Mouse (Mus musculus) lung, embryonic 14.5 days (tissue): ENCODE data around the gene Terb1. TPM values are rescaled to one million over a fixed set of nuclear protein-coding genes. Genes with fewer than 3 reads are reported as not detected.

Experiments
- ATAC-seq: fragments of 200-750 bp; cut with Nextera tagmentation; 2 replicates; pipeline ENCODE4 v1.8.0; 2017; ENCODE audit warnings: mild to moderate bottlenecking, moderate TSS enrichment, moderate library complexity; ENCODE audit not compliant: insufficient read depth
- DNase-seq: peaks from one replicate; pipeline ENCODE4 v3.0.0-alpha.2; 2015
- H3K27ac ChIP-seq: fragments of 300-500 bp; sonication (generic); 2 replicates; pipeline ENCODE4 v1.5.1; 2014; ENCODE audit warnings: low read depth, mild to moderate bottlenecking, moderate library complexity
- H3K27me3 ChIP-seq: fragments of 300-500 bp; sonication (generic); 2 replicates; pipeline ENCODE4 v1.6.1; 2014; ENCODE audit warnings: low read length, control low read depth; ENCODE audit not compliant: insufficient read depth
- H3K36me3 ChIP-seq: fragments of 300-500 bp; sonication (generic); 2 replicates; pipeline ENCODE4 v1.6.1; 2014; ENCODE audit warnings: control low read depth; ENCODE audit not compliant: insufficient read depth
- H3K4me1 ChIP-seq: fragments of 300-500 bp; sonication (generic); 2 replicates; pipeline ENCODE4 v1.6.1; 2014; ENCODE audit warnings: antibody characterized with exemption, control low read depth; ENCODE audit not compliant: insufficient read depth
- H3K4me2 ChIP-seq: fragments of 300-500 bp; sonication (generic); 2 replicates; pipeline ENCODE4 v1.6.1; 2014; ENCODE audit warnings: mild to moderate bottlenecking
- H3K4me3 ChIP-seq: fragments of 300-500 bp; sonication (generic); 2 replicates; pipeline ENCODE4 v1.5.1; 2014; ENCODE audit warnings: low read depth, low read length
- H3K9ac ChIP-seq: fragments of 300-500 bp; sonication (generic); 2 replicates; pipeline ENCODE4 v1.6.1; 2014
- H3K9me3 ChIP-seq: fragments of 300-500 bp; sonication (generic); 2 replicates; pipeline ENCODE4 v1.6.1; 2016; ENCODE audit warnings: low read depth, low read length, control low read depth
- CTCF ChIP-seq: IDR thresholded peaks from 2 replicates; pipeline ENCODE4 v1.5.1; 2016; ENCODE audit warnings: antibody characterized with exemption, low read depth
- WGBS: fragments of 180-500 bp; shearing (Covaris S2); extraction: QIAGEN DNeasy Blood & Tissue Kit; methylation state at CpG from one replicate; pipeline ENCODE4 v1.1.7; 2014; 5-methylcytosine and 5-hydroxymethylcytosine counted together
- polyA plus RNA-seq: library from polyadenylated mRNA; unstranded; fragments of >200 nt; fragmentation: Nextera tagmentation; extraction: Ambion mirVana; gene quantifications from 2 replicates; pipeline ENCODE4 v1.2.1, GENCODE M21; 2014

Terb1 gene
- polyA plus RNA-seq, 1 experiment from 2014 or later: 0.14 TPM

DNA sequence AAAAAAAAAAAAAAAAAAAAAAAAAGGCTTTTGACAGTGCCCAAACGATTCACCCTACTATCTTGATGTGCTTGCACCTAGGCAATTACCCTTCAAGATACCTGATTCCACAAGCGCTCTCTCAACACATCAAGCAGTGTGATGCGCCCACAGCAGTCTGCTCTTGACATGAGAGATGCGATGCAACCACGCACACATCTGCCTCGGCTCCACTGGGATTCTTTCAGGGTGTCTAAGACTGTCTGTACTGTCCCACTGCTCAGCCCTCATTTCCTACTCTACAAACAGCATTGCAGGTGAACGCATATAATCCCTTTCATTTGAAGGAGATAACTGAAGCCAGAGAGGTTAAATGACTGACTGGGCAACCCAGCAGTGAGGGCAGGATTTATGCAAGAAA, 68.1 kb downstream of the Terb1 start:
- Histone ChIP-seq H3K4me3 (peak overlapping the region; percentile 88), H3K9ac (peak overlapping the region; percentile 92), H3K36me3 (peaks cover 42% of the 10 kb centered on the region), H3K4me2 (peak overlapping the region; percentile 82), H3K4me1 (peaks cover 5% of the 10 kb centered on the region), H3K27ac (no peak overlapping the region), H3K9me3 (no peaks in the 10 kb centered on the region), H3K27me3 (no peaks in the 10 kb centered on the region)
- no peak for ATAC-seq
- 57% methylated on average over 7 of the region's 7 CpGs for WGBS
- no peak for DNase-seq
- TF ChIP-seq CTCF: no peak

DNA sequence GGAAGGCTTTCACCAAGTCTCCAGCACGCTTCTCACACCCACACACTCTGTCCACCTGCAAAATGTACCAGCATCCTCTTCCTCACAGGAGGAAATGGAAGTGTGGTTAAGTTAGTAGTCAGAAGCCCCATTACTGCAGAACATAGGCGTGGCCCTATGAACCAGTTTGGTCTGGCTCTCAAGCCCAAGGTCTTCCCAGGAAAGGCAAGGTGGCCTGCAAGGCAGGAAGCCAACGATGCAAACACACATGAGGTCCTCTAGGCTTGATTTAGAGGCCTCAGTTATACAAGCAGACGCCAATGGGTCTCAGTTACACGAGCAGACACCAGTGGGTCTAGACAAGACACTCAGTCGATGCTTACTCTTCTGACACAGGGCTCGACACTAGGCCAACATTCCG, 70.2 kb downstream of the Terb1 start:
- Histone ChIP-seq H3K4me1 (peaks cover 8% of the 10 kb centered on the region), H3K27me3 (no peaks in the 10 kb centered on the region), H3K9me3 (no peaks in the 10 kb centered on the region), H3K4me3 (no peak overlapping the region), H3K27ac (no peak overlapping the region), H3K4me2 (no peak overlapping the region), H3K9ac (no peak overlapping the region), H3K36me3 (peaks cover 61% of the 10 kb centered on the region)
- TF ChIP-seq CTCF: no peak
- WGBS: 92% methylated on average over 8 of the region's 8 CpGs
- ATAC-seq (no peak), DNase-seq (no peak)

DNA sequence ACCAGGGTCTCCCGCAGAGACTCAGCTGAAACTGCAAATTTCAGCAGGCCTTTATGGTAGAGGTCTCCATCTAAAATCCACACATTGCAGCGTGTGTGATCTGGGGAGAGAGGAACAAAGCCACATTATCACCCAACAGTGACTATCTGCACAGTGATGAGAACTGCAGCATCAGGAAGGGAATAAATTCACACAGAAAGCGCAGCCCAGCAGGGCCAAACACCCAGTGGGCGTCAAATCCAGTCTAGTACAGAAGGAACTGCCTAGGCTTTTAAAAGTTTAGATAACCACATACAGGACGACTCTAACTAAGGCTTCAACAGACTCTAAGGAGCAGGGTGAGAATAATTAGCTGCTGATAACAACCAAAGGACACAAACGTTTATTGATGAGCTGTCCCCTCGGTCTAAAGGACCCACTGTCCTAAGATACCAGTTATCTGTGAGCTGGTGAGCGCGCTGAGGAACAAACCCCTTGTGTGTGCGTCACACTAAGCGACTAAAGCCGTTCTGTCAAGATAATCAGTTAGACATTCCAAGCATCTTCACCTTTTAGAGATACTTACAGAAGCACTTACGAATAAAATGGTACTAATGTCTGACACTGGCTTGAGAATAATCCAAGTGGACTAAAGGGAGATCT, 72.1 kb downstream of the Terb1 start:
- Histone ChIP-seq H3K9ac (no peak overlapping the region), H3K27ac (no peak overlapping the region), H3K4me3 (no peak overlapping the region), H3K36me3 (peaks cover 80% of the 10 kb centered on the region), H3K4me2 (no peak overlapping the region), H3K9me3 (no peaks in the 10 kb centered on the region), H3K27me3 (no peaks in the 10 kb centered on the region), H3K4me1 (peaks cover 8% of the 10 kb centered on the region)
- no peak for DNase-seq
- no peak for TF ChIP-seq CTCF
- 84% methylated on average over 13 of the region's 13 CpGs for WGBS
- no peak for ATAC-seq

GRCm38 (mm10) chr8:104436591-104436990, 73.1 kb downstream of the Terb1 start:
- DNase-seq (no peak), ATAC-seq (no peak)
- Histone ChIP-seq H3K36me3 (peaks cover 89% of the 10 kb centered on the region), H3K4me3 (no peak overlapping the region), H3K27me3 (no peaks in the 10 kb centered on the region), H3K9me3 (no peaks in the 10 kb centered on the region), H3K9ac (no peak overlapping the region), H3K27ac (peak overlapping the region; percentile 82), H3K4me1 (peaks cover 8% of the 10 kb centered on the region), H3K4me2 (no peak overlapping the region)
- WGBS: 85% methylated on average over 4 of the region's 4 CpGs
- no peak for TF ChIP-seq CTCF

GRCm38 (mm10) chr8:104436038-104436437, 73.7 kb downstream of the Terb1 start:
- peaks cover 94% of the 10 kb centered on the region for H3K36me3 ChIP-seq
- H3K4me2 ChIP-seq: no peak overlapping the region
- peak; percentile 96 for ATAC-seq
- peak; percentile 97 for DNase-seq
- WGBS: 32% methylated on average over 12 of the region's 12 CpGs
- H3K4me1 ChIP-seq: peaks cover 4% of the 10 kb centered on the region
- no peak overlapping the region for H3K4me3 ChIP-seq
- H3K9me3 ChIP-seq: no peaks in the 10 kb centered on the region
- peak overlapping the region; percentile 82 for H3K27ac ChIP-seq
- TF ChIP-seq CTCF: no peak
- no peak overlapping the region for H3K9ac ChIP-seq
- no peaks in the 10 kb centered on the region for H3K27me3 ChIP-seq

GRCm38 (mm10) chr8:104434826-104435354, 74.8 kb downstream of the Terb1 start:
- 85% methylated on average over 18 of the region's 18 CpGs for WGBS
- Histone ChIP-seq H3K9ac (no peak overlapping the region), H3K27me3 (no peaks in the 10 kb centered on the region), H3K4me1 (peaks cover 4% of the 10 kb centered on the region; the same call in 1 of the 2 replicates), H3K4me2 (no peak overlapping the region), H3K27ac (no peak overlapping the region), H3K36me3 (peaks cover 94% of the 10 kb centered on the region), H3K9me3 (no peaks in the 10 kb centered on the region), H3K4me3 (no peak overlapping the region)
- no peak for DNase-seq
- no peak for ATAC-seq
- TF ChIP-seq CTCF: 0 out of 2 replicates have a peak, but pooled peaks have one; percentile 14

GRCm38 (mm10) chr8:104434275-104434674, 75.4 kb downstream of the Terb1 start:
- 75% methylated on average over 4 of the region's 4 CpGs for WGBS

More at GRCm38 (mm10) chr8:104434275-104434674, 75.4 kb downstream of the Terb1 start:
- no peaks in the 10 kb centered on the region for H3K9me3 ChIP-seq
- 0 out of 2 replicates have a peak, but pooled peaks have one; percentile 11 for TF ChIP-seq CTCF
- H3K27ac ChIP-seq: no peak overlapping the region
- no peak overlapping the region for H3K4me3 ChIP-seq
- H3K4me2 ChIP-seq: no peak overlapping the region
- H3K4me1 ChIP-seq: peaks cover 4% of the 10 kb centered on the region; the same call in 1 of the 2 replicates
- ATAC-seq (no peak), DNase-seq (no peak)
- no peak overlapping the region for H3K9ac ChIP-seq
- H3K27me3 ChIP-seq: no peaks in the 10 kb centered on the region
- peaks cover 94% of the 10 kb centered on the region for H3K36me3 ChIP-seq
